Mouse (Mus musculus): ENCODE data around the gene Ppp1r3f. TPM values are rescaled to one million over a fixed set of nuclear protein-coding genes. Genes with fewer than 3 reads are reported as not detected.

The Ppp1r3f gene
- polyA plus RNA-seq, 1 experiment from 2014 or later, result 1.0 TPM

Other genes starting within 250 kb of the Ppp1r3f start
- gene Usp27x, start 198.5 kb downstream of the Ppp1r3f start, polyA plus RNA-seq (2016; fragmentation: Nextera tagmentation; extraction: Ambion mirVana), result 0.30 TPM in 2 replicates
- 0.14 TPM in 1 of 2 replicates, not detected in the other for gene Foxp3, start 639 bp downstream of the Ppp1r3f start, polyA plus RNA-seq (2016; fragmentation: Nextera tagmentation; extraction: Ambion mirVana)
- gene Ccdc22, start 31.2 kb upstream of the Ppp1r3f start, polyA plus RNA-seq (2016; fragmentation: Nextera tagmentation; extraction: Ambion mirVana), result 26.1 and 26.2 TPM in 2 replicates
- 0.04 TPM in 2 replicates for gene Cacna1f, start 32.8 kb upstream of the Ppp1r3f start, polyA plus RNA-seq (2016; fragmentation: Nextera tagmentation; extraction: Ambion mirVana)
- gene Syp, start 64.2 kb upstream of the Ppp1r3f start, polyA plus RNA-seq (2016; fragmentation: Nextera tagmentation; extraction: Ambion mirVana), result 0.41 and 0.76 TPM in 2 replicates
- 1.3 and 1.4 TPM in 2 replicates for gene Prickle3, start 83.0 kb upstream of the Ppp1r3f start, polyA plus RNA-seq (2016; fragmentation: Nextera tagmentation; extraction: Ambion mirVana)
- 36.2 and 37.6 TPM in 2 replicates for gene Plp2, start 97.1 kb upstream of the Ppp1r3f start, polyA plus RNA-seq (2016; fragmentation: Nextera tagmentation; extraction: Ambion mirVana)
- gene Magix, start 107.0 kb upstream of the Ppp1r3f start, polyA plus RNA-seq (2016; fragmentation: Nextera tagmentation; extraction: Ambion mirVana), result 0.04 TPM in 1 of 2 replicates, not detected in the other
- 18.9 and 20.8 TPM in 2 replicates for gene Gpkow, start 122.8 kb upstream of the Ppp1r3f start, polyA plus RNA-seq (2016; fragmentation: Nextera tagmentation; extraction: Ambion mirVana)
- gene Wdr45, start 140.1 kb upstream of the Ppp1r3f start, polyA plus RNA-seq (2016; fragmentation: Nextera tagmentation; extraction: Ambion mirVana), result 14.6 and 15.6 TPM in 2 replicates
- gene Gm45208, start 148.0 kb upstream of the Ppp1r3f start, polyA plus RNA-seq (2016; fragmentation: Nextera tagmentation; extraction: Ambion mirVana), result not detected in 2 replicates
- gene Praf2, start 154.2 kb upstream of the Ppp1r3f start, polyA plus RNA-seq (2016; fragmentation: Nextera tagmentation; extraction: Ambion mirVana), result 13.0 and 13.4 TPM in 2 replicates
- gene Ccdc120, start 176.6 kb upstream of the Ppp1r3f start, polyA plus RNA-seq (2016; fragmentation: Nextera tagmentation; extraction: Ambion mirVana), result 2.6 and 3.2 TPM in 2 replicates
- gene Tfe3, start 188.3 kb upstream of the Ppp1r3f start, polyA plus RNA-seq (2016; fragmentation: Nextera tagmentation; extraction: Ambion mirVana), result 14.1 and 15.1 TPM in 2 replicates
- 36.8 and 39.1 TPM in 2 replicates for gene Gripap1, start 215.5 kb upstream of the Ppp1r3f start, polyA plus RNA-seq (2016; fragmentation: Nextera tagmentation; extraction: Ambion mirVana)
- 0.37 and 0.38 TPM in 2 replicates for gene Kcnd1, start 248.0 kb upstream of the Ppp1r3f start, polyA plus RNA-seq (2016; fragmentation: Nextera tagmentation; extraction: Ambion mirVana)

All from liver, embryonic 12.5 days (tissue).